Mouse (Mus musculus): Measurements from ENCODE around the gene Gm49353.

Gm49353 gene

DNA sequence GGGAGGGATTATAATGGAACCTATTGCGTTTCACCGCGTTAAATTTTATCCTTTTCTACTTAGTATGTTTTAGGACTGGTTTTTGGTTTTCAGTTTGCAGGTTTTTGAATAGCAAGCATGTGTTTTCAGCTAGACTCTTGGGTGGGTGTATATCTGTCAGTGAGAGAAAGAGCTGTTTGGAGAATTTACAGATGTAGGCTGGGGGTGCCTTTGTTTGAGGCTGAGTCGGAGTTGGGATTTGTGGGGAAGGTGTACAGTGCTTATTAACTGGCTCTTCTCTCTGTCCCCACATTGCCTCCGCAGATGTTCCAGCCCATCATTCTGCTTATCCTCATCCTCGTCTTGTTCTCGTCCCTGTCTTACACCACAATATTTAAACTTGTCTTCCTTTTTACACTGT is at the start of gene Gm49353:
TSS of gene Gm49353 (plus strand) at position 313 of the 400 bp plus-strand sequence.
- DNase-seq: no peak

DNA sequence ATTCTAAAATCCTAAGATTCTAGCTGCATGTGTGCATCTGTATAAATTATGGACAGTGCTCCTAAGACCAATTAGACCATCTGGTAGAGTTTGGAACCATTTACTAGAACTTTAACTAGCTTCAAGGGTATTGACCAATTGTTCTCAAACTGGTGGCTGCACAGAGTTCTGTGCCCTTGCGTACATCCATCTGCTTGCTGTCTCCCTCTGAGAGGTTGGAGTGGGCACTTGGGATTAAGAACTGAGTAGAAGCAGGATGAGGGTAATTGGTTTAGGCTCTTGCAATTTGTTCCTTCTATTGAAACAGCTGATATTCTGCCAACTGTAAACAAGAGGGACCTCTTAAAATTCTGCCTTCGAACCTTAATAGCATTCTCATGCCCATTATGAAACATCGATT is 43.5 kb upstream of the Gm49353 start:
- DNase-seq: no peak

DNA sequence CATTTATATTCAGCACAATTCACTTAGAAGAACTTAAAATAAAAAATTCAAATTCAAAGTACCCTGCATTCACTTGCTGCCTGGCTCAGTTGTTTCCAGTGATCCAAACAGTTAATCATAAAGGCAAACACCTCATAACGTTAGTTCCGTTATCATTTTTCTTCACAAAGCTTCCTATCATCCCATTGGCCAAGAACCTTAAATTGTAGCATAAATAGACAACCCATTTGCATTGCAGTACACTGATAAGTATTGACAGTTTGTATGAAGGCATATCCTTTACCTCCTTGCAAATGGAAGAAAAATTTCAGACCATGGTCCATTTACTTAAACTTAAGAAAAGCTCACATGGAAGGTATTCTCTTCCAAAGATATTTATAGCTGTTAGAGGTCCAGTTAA is 37.1 kb upstream of the Gm49353 start:
- no peak for DNase-seq

DNA sequence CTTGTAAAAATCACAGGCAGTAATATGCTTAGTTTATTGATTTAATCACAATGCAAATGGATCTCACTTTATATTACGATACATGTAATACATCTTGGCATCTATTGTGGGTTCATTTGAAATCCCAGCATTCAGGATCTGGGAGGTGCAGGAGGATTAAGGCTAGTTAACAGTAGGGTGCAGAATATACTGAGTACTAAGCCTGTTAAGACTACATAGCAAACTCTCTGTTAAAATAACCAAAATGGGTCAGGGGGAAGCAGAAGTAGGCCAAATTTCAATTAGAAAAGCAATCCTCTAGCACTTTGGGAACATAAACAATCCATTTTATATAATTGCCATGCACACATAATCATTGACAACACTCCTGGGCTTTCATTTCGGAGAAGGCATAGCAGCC is 25.0 kb upstream of the Gm49353 start:
- no peak for DNase-seq

DNA sequence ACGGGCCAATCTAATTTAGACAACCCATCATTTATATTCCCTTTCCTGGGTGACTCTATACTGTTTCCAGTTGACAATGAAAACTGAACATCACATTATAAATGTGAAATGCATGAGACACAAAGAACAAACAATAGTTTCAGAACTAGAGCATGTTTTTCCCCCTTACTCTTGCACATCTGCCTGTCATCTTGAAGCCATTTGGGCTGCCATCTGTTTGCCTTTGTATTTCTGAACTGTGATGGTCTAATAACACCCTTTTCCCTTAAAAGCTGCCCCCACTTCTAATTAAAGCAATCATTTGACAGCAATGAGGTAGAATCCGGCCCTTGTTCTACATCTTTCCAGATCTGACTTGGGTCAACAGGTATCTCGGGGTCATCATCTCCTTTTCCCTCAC is 23.1 kb upstream of the Gm49353 start:
- no peak for DNase-seq

DNA sequence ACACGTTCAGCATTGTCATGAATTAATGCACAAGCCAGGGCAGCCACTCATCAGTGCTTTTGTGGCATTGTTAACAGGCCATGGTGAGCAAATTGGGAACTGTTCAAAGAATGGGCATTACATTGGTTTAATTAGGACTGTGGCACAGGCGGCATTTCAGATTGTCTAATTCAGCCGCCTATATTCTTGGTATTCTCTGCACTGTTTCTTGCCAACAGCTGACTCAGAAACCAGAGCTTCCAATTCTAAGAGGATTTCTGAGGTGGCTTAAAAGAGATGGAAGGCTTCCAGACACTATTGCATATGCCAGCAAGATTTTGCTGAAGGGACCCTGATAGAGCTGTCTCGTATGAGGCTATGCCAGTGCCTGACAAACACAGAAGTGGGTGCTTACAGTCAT is 21.9 kb upstream of the Gm49353 start:
- DNase-seq: no peak

DNA sequence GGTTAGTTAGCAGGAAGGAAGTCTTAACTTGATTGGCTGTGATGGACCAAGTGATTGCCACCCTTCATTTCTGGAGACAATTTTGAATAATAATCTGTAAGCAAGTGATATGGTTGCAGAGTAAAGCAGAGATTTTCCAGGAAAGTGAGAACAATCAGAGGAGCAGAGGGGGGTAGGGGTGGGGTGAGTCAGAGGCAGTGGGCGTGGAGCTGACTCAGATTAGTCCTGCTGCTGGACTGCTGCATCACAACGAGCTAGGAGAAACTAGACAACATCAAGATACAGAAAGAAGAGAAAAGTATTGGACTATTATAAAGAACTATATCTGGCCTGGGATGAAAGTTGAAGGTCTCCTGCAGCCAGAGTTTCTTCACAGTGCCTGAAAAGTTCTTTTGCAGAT is 20.8 kb upstream of the Gm49353 start:
- DNase-seq: no peak

DNA sequence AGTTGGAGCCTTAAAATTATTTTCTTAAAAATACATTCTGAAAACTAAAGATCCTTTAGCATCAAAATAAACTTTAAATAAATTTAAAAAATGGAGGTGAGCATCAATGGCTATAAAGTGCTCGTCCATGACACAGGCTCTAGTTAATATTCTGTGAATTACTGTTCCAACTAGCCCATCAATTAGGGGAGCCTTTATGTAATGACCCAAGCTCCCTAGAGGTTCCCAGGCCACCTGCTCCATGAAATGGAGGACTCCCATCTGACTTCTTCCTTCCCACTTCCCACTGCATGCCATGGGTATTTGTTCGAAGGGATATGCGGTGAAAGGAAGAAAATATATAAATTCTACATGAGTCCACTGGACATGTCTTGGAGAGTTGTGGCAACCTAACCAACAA is 18.5 kb upstream of the Gm49353 start:
- DNase-seq: no peak

DNA sequence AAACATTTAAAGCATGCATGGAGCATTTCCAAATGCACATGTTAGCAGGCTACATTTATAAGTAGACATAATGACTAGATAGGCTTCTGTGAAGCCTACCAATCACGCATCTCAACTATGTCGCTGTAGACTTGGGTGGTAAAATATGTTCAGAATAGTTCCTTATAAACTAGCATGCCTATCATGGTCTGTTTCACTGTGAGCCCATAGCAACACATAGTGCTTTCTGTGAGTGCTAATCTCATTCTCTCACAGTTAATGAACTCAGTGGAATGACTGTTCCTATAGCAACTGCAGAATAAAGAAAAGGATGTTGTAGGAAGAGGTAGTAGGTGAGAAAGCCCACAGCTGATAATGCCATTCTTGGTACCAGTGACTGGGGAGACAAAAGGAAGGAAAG is 17.7 kb upstream of the Gm49353 start:
- DNase-seq: no peak

DNA sequence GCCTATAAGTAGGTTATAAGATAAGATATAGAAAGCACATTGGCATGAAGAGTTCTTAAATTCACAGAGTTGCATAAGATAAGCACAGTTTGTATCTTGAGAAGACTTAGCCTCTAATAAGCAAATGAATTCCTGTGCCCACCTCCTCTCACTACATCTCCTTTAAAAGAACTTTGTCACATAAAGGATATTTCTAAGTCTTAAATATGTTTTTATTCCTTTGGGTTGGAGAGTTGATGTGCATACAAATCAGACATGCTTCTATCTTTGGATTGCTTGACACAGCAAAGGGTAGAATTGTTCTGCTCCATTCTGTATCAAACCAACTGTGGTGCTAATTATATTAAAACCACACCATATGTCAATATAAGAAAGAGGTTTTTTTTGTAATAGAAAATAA is 5.0 kb upstream of the Gm49353 start:
- no peak for DNase-seq

DNA sequence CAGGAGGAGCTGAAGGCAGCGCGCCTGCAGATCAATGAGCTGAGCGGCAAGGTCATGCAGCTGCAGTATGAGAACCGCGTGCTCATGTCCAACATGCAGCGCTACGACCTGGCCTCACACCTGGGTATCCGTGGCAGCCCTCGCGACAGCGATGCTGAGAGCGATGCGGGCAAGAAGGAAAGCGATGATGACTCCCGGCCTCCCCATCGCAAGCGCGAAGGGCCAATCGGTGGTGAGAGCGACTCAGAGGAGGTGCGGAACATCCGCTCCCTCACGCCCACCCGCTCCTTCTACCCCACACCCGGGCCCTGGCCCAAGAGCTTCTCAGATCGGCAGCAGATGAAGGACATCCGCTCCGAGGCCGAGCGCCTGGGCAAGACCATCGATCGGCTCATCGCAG is 1.9 kb upstream of the Gm49353 start:
- no peak for DNase-seq

DNA sequence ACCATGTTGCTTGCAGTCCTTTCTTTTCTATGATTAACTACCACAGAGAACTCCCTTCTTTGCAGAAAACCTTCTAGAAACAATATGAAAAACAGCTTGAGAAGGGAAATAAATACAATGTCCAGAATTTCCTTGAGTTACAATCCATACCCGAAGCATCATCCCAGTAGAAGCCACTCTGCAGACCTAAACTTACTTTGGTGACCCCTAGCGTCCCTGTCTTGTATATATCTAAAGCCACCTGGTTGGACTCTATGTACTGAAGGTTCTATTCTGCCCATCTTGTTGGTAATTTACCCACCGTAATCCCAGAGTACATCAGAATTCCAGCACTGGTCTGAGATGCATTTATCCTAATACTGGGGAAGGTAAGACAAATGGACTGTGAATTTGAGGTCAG is 1.1 kb downstream of the Gm49353 start:
- DNase-seq: no peak

DNA sequence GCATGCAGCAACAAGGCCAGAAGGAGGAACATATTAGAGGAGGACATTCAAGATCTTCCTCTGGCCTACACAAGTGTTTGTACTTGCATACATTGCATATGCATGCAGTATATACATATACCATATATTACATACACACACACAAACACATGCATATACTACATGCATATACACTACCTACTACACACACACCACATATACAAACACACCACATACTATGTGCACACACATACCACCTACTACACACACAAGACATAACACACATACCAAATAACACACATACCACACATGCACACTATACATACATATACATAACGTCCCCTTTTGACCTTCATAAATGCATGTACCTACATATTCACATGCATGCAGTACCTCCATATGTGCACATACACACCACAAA is 1.9 kb downstream of the Gm49353 start:
- no peak for DNase-seq

DNA sequence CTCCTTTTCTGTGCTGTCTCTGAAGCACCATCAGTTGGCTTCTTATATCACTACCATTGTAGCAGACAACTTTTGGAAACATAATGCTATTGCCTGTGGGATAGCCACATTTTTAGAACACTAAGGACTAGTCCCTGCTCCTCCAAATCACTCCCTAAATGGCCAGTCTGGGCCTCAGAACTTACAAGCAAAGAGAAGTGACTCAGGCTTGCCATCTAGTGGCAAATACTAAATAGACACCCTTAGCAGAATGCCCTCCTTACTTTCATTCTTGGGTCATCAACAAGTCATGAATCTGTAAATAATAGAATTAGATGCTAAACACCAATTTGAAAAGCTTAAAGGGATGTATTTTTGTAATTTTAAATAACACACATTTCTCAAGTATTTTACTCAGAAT is 8.0 kb downstream of the Gm49353 start:
- no peak for DNase-seq

DNA sequence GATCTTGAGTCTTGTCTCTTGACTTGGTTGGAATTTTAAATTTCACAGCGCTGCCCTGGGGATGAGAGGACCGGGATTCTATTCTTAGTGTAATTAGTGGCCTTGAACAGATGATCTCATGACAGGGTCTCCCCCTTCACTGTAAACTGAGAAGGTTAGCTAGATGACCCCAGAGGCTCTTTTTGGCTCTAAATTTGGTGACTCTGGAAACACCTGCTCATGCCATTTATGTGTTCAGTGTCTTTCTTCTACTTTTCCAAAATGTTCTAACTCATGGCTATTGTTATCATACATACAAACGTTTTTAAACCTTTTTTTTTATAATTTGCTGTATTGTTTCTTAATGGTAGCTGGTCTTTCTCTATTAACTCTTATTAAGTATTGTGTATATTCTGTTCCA is 10.0 kb downstream of the Gm49353 start:
- DNase-seq: no peak

DNA sequence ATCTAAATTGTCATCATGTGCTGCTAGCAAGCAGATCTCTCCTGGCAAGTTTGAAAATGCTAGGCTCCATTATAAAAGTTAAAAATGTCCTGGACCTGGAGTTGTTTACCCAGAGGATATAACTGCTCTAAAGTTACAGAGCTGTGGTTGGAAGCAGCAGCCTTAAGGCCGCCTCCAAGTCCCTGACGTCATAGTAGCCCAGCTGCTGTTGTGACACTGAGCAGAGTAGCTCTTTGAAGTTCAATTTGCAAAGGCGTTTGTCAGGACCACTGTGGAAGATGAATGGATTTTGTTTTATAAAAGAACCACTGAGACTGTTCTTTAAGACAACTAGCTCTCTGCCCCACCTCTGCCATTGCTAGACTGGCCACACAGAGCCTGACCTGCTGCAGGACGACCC is 12.7 kb downstream of the Gm49353 start, which contains the start of gene 9330159F19Rik:
TSS of gene 9330159F19Rik (plus strand) at position 154 of the 400 bp plus-strand sequence.
- DNase-seq: no peak

DNA sequence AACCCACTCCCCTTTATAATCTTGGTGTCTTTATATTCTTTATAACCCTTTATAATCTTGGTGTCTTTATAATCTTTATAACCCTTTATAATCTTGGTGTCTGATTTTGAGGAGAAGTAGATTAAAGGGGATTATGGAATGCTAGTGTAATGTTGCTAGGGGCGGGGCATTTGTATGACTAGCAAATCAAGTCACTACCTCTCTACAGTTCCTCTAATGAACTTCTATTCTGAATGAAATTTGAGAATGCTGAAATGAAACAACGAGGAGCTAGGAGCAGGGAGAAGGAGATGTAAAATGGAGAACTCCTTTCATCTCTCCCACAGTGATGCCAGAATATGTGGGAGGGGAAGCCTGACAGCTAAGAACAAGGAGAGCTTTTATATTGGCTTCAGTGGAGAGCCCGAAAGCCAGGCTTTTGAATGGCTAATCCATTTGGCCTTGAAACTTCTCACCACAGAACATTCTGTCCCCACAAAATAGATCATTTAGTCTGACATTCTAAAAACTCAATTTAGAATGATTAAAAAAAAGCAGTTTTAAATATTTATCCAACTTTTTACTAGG is 14.9 kb downstream of the Gm49353 start:
- DNase-seq: no peak

DNA sequence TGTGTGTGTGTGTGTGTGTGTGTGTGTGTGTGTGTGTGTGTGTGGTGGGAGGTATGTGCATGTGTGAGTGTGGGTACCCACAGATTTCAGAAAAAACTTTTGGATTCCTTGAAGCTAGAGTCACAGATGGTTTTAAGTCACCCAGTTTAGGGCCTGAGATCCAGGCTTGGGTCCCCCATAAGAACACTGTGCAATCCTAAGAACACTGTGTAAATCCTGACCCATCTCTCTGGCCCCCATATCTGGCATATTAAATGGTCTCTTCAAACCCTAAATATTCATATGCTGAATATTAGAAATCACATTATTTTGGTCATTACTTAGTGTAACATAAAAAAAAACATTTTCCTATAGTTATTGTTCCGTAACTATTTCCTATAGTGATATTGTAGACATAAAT is 18.2 kb downstream of the Gm49353 start:
- DNase-seq: no peak

DNA sequence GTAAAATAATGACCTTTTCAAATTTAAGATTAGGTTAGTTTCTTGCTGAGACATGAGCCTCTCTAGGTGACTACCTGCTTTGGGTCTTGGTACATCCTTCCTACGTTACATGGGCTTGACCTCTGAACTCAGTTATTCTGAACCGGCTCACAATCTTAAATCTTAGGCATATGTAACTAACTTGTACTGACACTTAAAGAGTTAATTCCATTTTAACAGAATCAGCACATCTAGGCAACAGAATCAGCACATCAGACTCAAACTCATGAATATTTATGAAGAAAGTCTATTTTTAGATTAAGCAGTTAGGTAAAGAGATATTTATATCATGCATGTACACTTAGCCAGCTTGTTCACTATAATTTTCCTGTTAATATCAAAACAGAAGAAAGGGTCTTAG is 18.7 kb downstream of the Gm49353 start:
- no peak for DNase-seq

DNA sequence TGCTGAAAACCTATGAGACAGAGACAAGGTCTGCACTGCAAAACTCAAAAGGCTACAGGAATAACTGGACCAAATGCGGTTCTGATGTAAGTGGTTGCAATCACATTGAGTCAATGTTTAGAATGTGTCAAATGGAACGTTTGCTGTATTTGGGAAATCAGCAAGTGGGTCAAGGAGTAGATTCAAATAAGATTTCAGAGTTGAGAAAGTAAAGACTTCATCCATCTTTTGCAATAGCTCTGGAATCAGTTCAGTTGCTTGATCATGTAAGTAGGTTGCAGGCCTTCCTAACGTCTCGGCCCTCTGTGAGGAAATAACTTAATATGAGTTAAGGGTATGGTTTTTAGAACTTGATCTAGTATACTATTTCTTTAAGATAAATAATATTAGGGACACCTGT is 26.6 kb downstream of the Gm49353 start:
- no peak for DNase-seq

DNA sequence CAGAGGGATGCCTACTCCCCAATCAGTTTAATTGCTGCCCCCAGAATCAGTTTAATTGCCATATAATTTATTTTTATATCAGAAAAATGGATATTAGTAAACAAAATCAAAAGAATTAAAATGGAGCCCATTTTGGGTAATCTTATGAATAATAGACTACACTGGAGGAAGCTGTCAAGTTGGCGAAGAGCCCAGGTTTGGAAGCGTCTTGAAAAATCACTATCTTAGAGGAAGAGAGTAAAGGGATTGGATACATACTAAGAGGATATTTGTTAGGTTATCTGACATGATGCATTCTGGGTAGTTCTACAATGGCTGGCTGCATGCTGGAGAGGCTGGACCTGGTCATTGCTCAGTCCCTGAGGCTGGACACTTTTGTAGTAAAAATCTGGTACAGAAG is 32.5 kb downstream of the Gm49353 start:
- no peak for DNase-seq
